Mouse (Mus musculus) olfactory bulb, adult 2 months (tissue): ENCODE data around the gene Ksr1.

Experiments
- CTCF ChIP-seq: fragments of 200-500 bp; IDR thresholded peaks from 2 replicates; pipeline ENCODE4 v1.5.1; 2012; ENCODE audit warnings: low read depth, mild to moderate bottlenecking, low read length, moderate library complexity; ENCODE audit not compliant: insufficient read depth
- POLR2A ChIP-seq: fragments of 200-500 bp; IDR thresholded peaks from 2 replicates; pipeline ENCODE4 v1.6.1; 2012; ENCODE audit warnings: mild to moderate bottlenecking, low read depth, low read length, moderate library complexity; ENCODE audit not compliant: insufficient read depth

GRCm38 (mm10) chr11:79104998-79105397, 41.2 kb downstream of the Ksr1 start:
- TF ChIP-seq CTCF (no peak), POLR2A (no peak)
